Mouse (Mus musculus) heart, adult 2 months (tissue): Measurements from ENCODE around the gene Rapgef3. TPM values are rescaled to one million over a fixed set of nuclear protein-coding genes. Genes with fewer than 3 reads are reported as not detected.

Experiments used
- DNase-seq, 2 experiments: peaks; one replicate each; pipeline ENCODE4 v3.0.0; 2021
- H3K27ac ChIP-seq: fragments of 200-600 bp; 2 replicates; pipeline ENCODE4 v1.8.1; 2022
- H3K27me3 ChIP-seq: fragments of 200-500 bp; 2 replicates; pipeline ENCODE4 v1.6.1; 2012; ENCODE audit warnings: mild to moderate bottlenecking, low read length, inconsistent platforms, mixed read lengths; ENCODE audit not compliant: control insufficient read depth, insufficient read depth
- H3K36me3 ChIP-seq: fragments of 200-500 bp; 2 replicates; pipeline ENCODE4 v1.6.1; 2012; ENCODE audit warnings: low read length, inconsistent platforms; ENCODE audit not compliant: control insufficient read depth, insufficient read depth
- H3K4me1 ChIP-seq: fragments of 200-500 bp; 2 replicates; pipeline ENCODE4 v1.6.1; 2011; ENCODE audit warnings: low read length; ENCODE audit not compliant: control insufficient read depth, insufficient read depth
- H3K4me3 ChIP-seq: fragments of 200-600 bp; 2 replicates; pipeline ENCODE4 v1.8.1; 2022
- H3K79me2 ChIP-seq: fragments of 200-500 bp; replicated peaks from 2 replicates; pipeline ENCODE4 v1.6.1; 2012; ENCODE audit warnings: mild to moderate bottlenecking, inconsistent platforms, low read length, moderate library complexity, mixed read lengths; ENCODE audit not compliant: control insufficient read depth, insufficient read depth
- H3K9ac ChIP-seq: fragments of 200-500 bp; 2 replicates; pipeline ENCODE4 v1.6.1; 2012; ENCODE audit warnings: low read depth, mild to moderate bottlenecking, control low read depth, inconsistent platforms, low read length, mixed read lengths
- CTCF ChIP-seq: fragments of 200-600 bp; IDR thresholded peaks from 2 replicates; pipeline ENCODE4 v1.8.1; 2022; ENCODE audit warnings: antibody characterized with exemption, mild to moderate bottlenecking, moderate library complexity
- EP300 ChIP-seq: fragments of 200-500 bp; IDR thresholded peaks from 2 replicates; pipeline ENCODE4 v1.6.1; 2011; ENCODE audit warnings: low read depth, low read length, control low read depth; ENCODE audit not compliant: insufficient read depth
- POLR2A ChIP-seq: fragments of 200-500 bp; IDR thresholded peaks from 2 replicates; pipeline ENCODE4 v1.6.1; 2011; ENCODE audit warnings: mild to moderate bottlenecking, low read depth, low read length, control low read depth; ENCODE audit not compliant: insufficient read depth
- WGBS: fragments of 180-500 bp; shearing (Covaris S2); methylation state at CpG from one replicate; pipeline ENCODE4 v1.1.7; 2018; 5-methylcytosine and 5-hydroxymethylcytosine counted together
- intact Hi-C: fragments of 180-260 bp; cut with DNase I; formaldehyde crosslinking; loops from one replicate; pipeline ENCODE4 v1.15.1; 2025
- polyA plus RNA-seq: library from polyadenylated mRNA; depleted of rRNA; stranded (reverse); fragments of >200 nt; gene quantifications from 2 replicates; pipeline ENCODE4 v1.2.3, GENCODE M21; 2012
- total RNA-seq, 2 experiments: library from RNA; stranded (reverse); gene quantifications; 2 replicates each; pipeline ENCODE4 v1.2.3; 2021

The Rapgef3 gene
- total and polyA plus RNA-seq, 3 experiments = 21.5 to 44.4 (median 27.9) TPM

- H3K4me1 ChIP-seq = peaks cover 24% of the 10 kb centered on the region
- intact Hi-C loops = loop anchor here (1.0 to 2.0 kb wide), 2 partner anchors 26 to 58 kb away; no protein-coding TSS in a partner anchor
- TF ChIP-seq POLR2A (no peak), EP300 (peak; percentile 91), CTCF (peak; percentile 93)
- peak; percentile 79 to 86 for DNase-seq
- H3K79me2 ChIP-seq = no peaks in the 10 kb centered on the region
- H3K9ac ChIP-seq = no peak overlapping the region
- H3K27me3 ChIP-seq = no peaks in the 10 kb centered on the region
- H3K27ac ChIP-seq = 0 out of 2 replicates have a peak overlapping the region, but pooled peaks have one; percentile 17
- H3K36me3 ChIP-seq = no peaks in the 10 kb centered on the region
- 10% methylated on average over 8 of the region's 8 CpGs for WGBS
- H3K4me3 ChIP-seq = no peak overlapping the region
Measured at GRCm38 (mm10) chr15:97776514-97776913, 8.7 kb upstream of the Rapgef3 start.

- no peaks in the 10 kb centered on the region for H3K79me2 ChIP-seq
- peak overlapping the region; percentile 3; the same call in 1 of the 2 replicates for H3K9ac ChIP-seq
- no peaks in the 10 kb centered on the region for H3K36me3 ChIP-seq
- no peak overlapping the region for H3K4me3 ChIP-seq
- TF ChIP-seq POLR2A (0 out of 2 replicates have a peak, but pooled peaks have one; percentile 22), EP300 (no peak)
- 42% methylated on average over 5 of the region's 5 CpGs for WGBS
- intact Hi-C loops = no loop called here
- no peaks in the 10 kb centered on the region for H3K27me3 ChIP-seq
- peak overlapping the region; percentile 81 for H3K27ac ChIP-seq
- DNase-seq = peak in 1 of 2 experiments; percentile 50
- peaks cover 23% of the 10 kb centered on the region for H3K4me1 ChIP-seq
Measured at GRCm38 (mm10) chr15:97773961-97774370, 6.2 kb upstream of the Rapgef3 start.

GRCm38 (mm10) chr15:97773108-97773507, 5.3 kb upstream of the Rapgef3 start:
- WGBS = 12% methylated on average over 5 of the region's 5 CpGs
- no peaks in the 10 kb centered on the region for H3K27me3 ChIP-seq
- H3K79me2 ChIP-seq = no peaks in the 10 kb centered on the region
- H3K4me3 ChIP-seq = no peak overlapping the region
- H3K4me1 ChIP-seq = peaks cover 20% of the 10 kb centered on the region
- H3K9ac ChIP-seq = 0 out of 2 replicates have a peak overlapping the region, but pooled peaks have one; percentile 11
- DNase-seq = peak; percentile 60 to 79
- TF ChIP-seq POLR2A (no peak), EP300 (0 out of 2 replicates have a peak, but pooled peaks have one; percentile 48)
- intact Hi-C loops = no loop called here
- peak overlapping the region; percentile 75 for H3K27ac ChIP-seq
- H3K36me3 ChIP-seq = no peaks in the 10 kb centered on the region

GRCm38 (mm10) chr15:97770280-97770679, 2.5 kb upstream of the Rapgef3 start:
- H3K27ac ChIP-seq = no peak overlapping the region
- H3K36me3 ChIP-seq = no peaks in the 10 kb centered on the region
- no peak overlapping the region for H3K4me3 ChIP-seq
- TF ChIP-seq CTCF (no peak), POLR2A (no peak), EP300 (no peak)
- no peak overlapping the region for H3K9ac ChIP-seq
- H3K4me1 ChIP-seq = peaks cover 18% of the 10 kb centered on the region
- intact Hi-C loops = no loop called here
- 83% methylated on average over 8 of the region's 8 CpGs for WGBS
- no peak for DNase-seq
- H3K27me3 ChIP-seq = no peaks in the 10 kb centered on the region
- 0 out of 2 replicates have a peak, but pooled peaks cover 2% of the 10 kb centered on the region for H3K79me2 ChIP-seq

- intact Hi-C loops = no loop called here
- Histone ChIP-seq H3K27ac (peak overlapping the region; percentile 97), H3K27me3 (no peaks in the 10 kb centered on the region), H3K4me3 (peak overlapping the region; percentile 72), H3K36me3 (no peaks in the 10 kb centered on the region), H3K4me1 (peaks cover 14% of the 10 kb centered on the region), H3K9ac (peak overlapping the region; percentile 71), H3K79me2 (0 out of 2 replicates have a peak, but pooled peaks cover 2% of the 10 kb centered on the region)
- TF ChIP-seq POLR2A (no peak), EP300 (no peak), CTCF (no peak)
- no peak for DNase-seq
- WGBS = 4% methylated on average over 18 of the region's 18 CpGs
Measured at GRCm38 (mm10) chr15:97768192-97768591, 420 bp upstream of the Rapgef3 start.

- intact Hi-C loops = no loop called here
- Histone ChIP-seq H3K4me3 (peak overlapping the region; percentile 72), H3K79me2 (0 out of 2 replicates have a peak, but pooled peaks cover 2% of the 10 kb centered on the region), H3K27ac (peak overlapping the region; percentile 97), H3K36me3 (no peaks in the 10 kb centered on the region), H3K9ac (peak overlapping the region; percentile 87), H3K4me1 (peaks cover 10% of the 10 kb centered on the region), H3K27me3 (no peaks in the 10 kb centered on the region)
- DNase-seq = peak; percentile 67 to 70
- TF ChIP-seq POLR2A = peak; percentile 58; the same call in 1 of the 2 replicates
- TF ChIP-seq EP300 = no peak
- WGBS = 17% methylated on average over 23 of the region's 23 CpGs
Measured at GRCm38 (mm10) chr15:97766594-97767279, 1.0 kb downstream of the Rapgef3 start.
